19 mouse cellular contexts compared by ENCODE assay signal in genomic region chr5:50915176-50915792, GRCm38 (mm10).
DNase-seq lines count a peak whose midpoint lies in the region; ATAC-seq and TF ChIP-seq lines count a peak whose summit lies in the region.
"Had no signal": no experiment of that assay in that cellular context is flagged by ENCODE, and none has a peak within 500 bp of the region (broad histone marks: within the 10 kb centered on the region; RNA-seq: fewer than 3 reads in every experiment).

No protein-coding gene starts in this region.

- no peaks in the 10 kb centered on the region for H3K27me3 ChIP-seq in kidney, embryonic 15.5 days
- no peaks in the 10 kb centered on the region for H3K27me3 ChIP-seq in Patski
- H3K27me3 ChIP-seq in intestine, embryonic 14.5 days (replicated peaks; ENCODE audit: control insufficient read depth, insufficient read depth, low read length), result no peaks in the 10 kb centered on the region
- H3K27me3 ChIP-seq: CH12.LX; embryonic facial prominence, embryonic 13.5 days; forebrain, embryonic 13.5 days; heart, embryonic 12.5 days had no signal

- in situ Hi-C loops in Patski (cut with MboI; ENCODE audit: low pct_unique_long_range_greater_than_20kb), result no loop called here

- H3K27ac ChIP-seq in kidney, embryonic 15.5 days, result peak overlapping the region; percentile 42; the same call in 1 of the 2 replicates
- H3K27ac ChIP-seq in intestine, embryonic 14.5 days (ENCODE audit: low read depth), result no peak overlapping the region
- H3K27ac ChIP-seq: embryonic facial prominence, embryonic 13.5 days; forebrain, embryonic 13.5 days; gastrocnemius, adult 2 months; hindbrain, embryonic 10.5 days; hindbrain, embryonic 14.5 days had no signal

- no peaks in the 10 kb centered on the region for H3K4me1 ChIP-seq in kidney, embryonic 15.5 days
- H3K4me1 ChIP-seq in intestine, embryonic 14.5 days (replicated peaks; ENCODE audit: control insufficient read depth, insufficient read depth, low read length), result no peaks in the 10 kb centered on the region
- H3K4me1 ChIP-seq: embryonic facial prominence, embryonic 13.5 days; heart, embryonic 12.5 days; hindbrain, embryonic 10.5 days had no signal

- TF ChIP-seq CTCF in Patski (IDR thresholded peaks at IDR 0.05), result no peak

- H3K9ac ChIP-seq in kidney, embryonic 15.5 days, result no peak overlapping the region
- H3K9ac ChIP-seq in intestine, embryonic 14.5 days (ENCODE audit: low read length), result no peak overlapping the region
- H3K9ac ChIP-seq: embryonic facial prominence, embryonic 13.5 days; forebrain, embryonic 13.5 days; forebrain, postnatal 0 days; heart, embryonic 12.5 days; hindbrain, embryonic 14.5 days had no signal

- H3K4me2 ChIP-seq in kidney, embryonic 15.5 days, result no peak overlapping the region
- no peak overlapping the region for H3K4me2 ChIP-seq in intestine, embryonic 14.5 days (ENCODE audit: low read length)
- H3K4me2 ChIP-seq: embryonic facial prominence, embryonic 13.5 days; forebrain, embryonic 13.5 days; heart, embryonic 12.5 days; hindbrain, embryonic 14.5 days had no signal

- ATAC-seq in kidney, embryonic 15.5 days (replicated peaks; ENCODE audit: low FRiP score), result peak; percentile 71; the same call in 1 of the 2 replicates
- ATAC-seq in Patski, result peak; percentile 75
- peak; percentile 70; the same call in 1 of the 2 replicates for ATAC-seq in intestine, embryonic 14.5 days (replicated peaks; ENCODE audit: low FRiP score, low TSS enrichment, low read depth)
- ATAC-seq: forebrain, postnatal 0 days had no signal

- no peak for DNase-seq in kidney, postnatal 10 days
- peak; percentile 27 for DNase-seq in Patski (ENCODE audit: low read depth, low spot score)
- no peak for DNase-seq in intestine, embryonic 14.5 days (ENCODE audit: low spot score)
- DNase-seq in large intestine, adult 2 months (ENCODE audit: low read depth, low spot score), result peak; percentile 32
- DNase-seq in spleen, postnatal 10 days (ENCODE audit: low spot score in 2 of 2), result no peak
- DNase-seq: adrenal gland, adult 8-10 months; cerebellum, adult 11 months; cerebellum, adult 8-10 months; cerebellum, postnatal 25 days; forebrain, postnatal 0 days; gastrocnemius, adult 2 months; gastrocnemius, postnatal 25 days had no signal

- POLR2A ChIA-PET in Patski (lab: Charles Lee), result no interaction called here

- CTCF ChIA-PET in Patski (lab: Charles Lee), result interaction anchor here (1.4 to 1.7 kb wide), 2 partner anchors 8 to 10 kb away, joined by 3 to 5 read pairs; no protein-coding TSS in a partner anchor

- WGBS in kidney, embryonic 15.5 days, result 63% methylated on average over 3 of the region's 3 CpGs
- WGBS in intestine, embryonic 14.5 days, result 69% methylated on average over 3 of the region's 3 CpGs
- 24% methylated on average over 3 of the region's 3 CpGs for WGBS in large intestine, adult 2 months

- no peaks in the 10 kb centered on the region for H3K36me3 ChIP-seq in kidney, embryonic 15.5 days
- H3K36me3 ChIP-seq in intestine, embryonic 14.5 days (ENCODE audit: control insufficient read depth, insufficient read depth, low read length), result no peaks in the 10 kb centered on the region
- H3K36me3 ChIP-seq: embryonic facial prominence, embryonic 13.5 days; heart, embryonic 12.5 days; hindbrain, embryonic 10.5 days had no signal

- H3K4me3 ChIP-seq in kidney, embryonic 15.5 days (replicated peaks), result no peak overlapping the region
- no peak overlapping the region for H3K4me3 ChIP-seq in intestine, embryonic 14.5 days (ENCODE audit: low read depth, low read length)
- H3K4me3 ChIP-seq: embryonic facial prominence, embryonic 13.5 days; forebrain, embryonic 13.5 days; gastrocnemius, adult 2 months; heart, embryonic 12.5 days; hindbrain, embryonic 10.5 days had no signal

- H3K9me3 ChIP-seq in kidney, embryonic 15.5 days (replicated peaks), result no peaks in the 10 kb centered on the region
- no peaks in the 10 kb centered on the region for H3K9me3 ChIP-seq in intestine, embryonic 14.5 days (ENCODE audit: control insufficient read depth, low read length)
- H3K9me3 ChIP-seq: embryonic facial prominence, embryonic 13.5 days; forebrain, embryonic 13.5 days; heart, embryonic 12.5 days; hindbrain, embryonic 10.5 days had no signal

Comparison
In these comparisons a context has a peak if more than half of its experiments do, and no peak if none do; other contexts are left out.
1. DNase-seq: peak in Patski (single experiment) and large intestine, adult 2 months (single experiment); none in kidney, postnatal 10 days (single experiment), intestine, embryonic 14.5 days (single experiment) and spleen, postnatal 10 days (0 of 2).
2. Peak in every context shown above with its lines, with median percentiles within 50 percentile points of each other: ATAC-seq.